Mouse (Mus musculus) hindbrain, postnatal 0 days (tissue): ENCODE results near the gene Ppp2r2c. TPM values are rescaled to one million over a fixed set of nuclear protein-coding genes. Genes with fewer than 3 reads are reported as not detected.

Experiments used
- ATAC-seq: fragments of 200-750 bp; cut with Nextera tagmentation; 2 replicates; pipeline ENCODE4 v1.8.0; 2017; ENCODE audit warnings: mild to moderate bottlenecking, moderate TSS enrichment, moderate library complexity
- DNase-seq: peaks from one replicate; pipeline ENCODE4 v3.0.0-alpha.2; 2015; ENCODE audit warnings: low spot score
- H3K27ac ChIP-seq: fragments of 300-500 bp; sonication (generic); 2 replicates; pipeline ENCODE4 v1.5.1; 2014; ENCODE audit warnings: mild to moderate bottlenecking
- H3K27me3 ChIP-seq: fragments of 300-500 bp; sonication (generic); 2 replicates; pipeline ENCODE4 v1.6.1; 2014; ENCODE audit warnings: low read length, mixed read lengths; ENCODE audit not compliant: insufficient read depth
- H3K36me3 ChIP-seq: fragments of 300-500 bp; sonication (generic); 2 replicates; pipeline ENCODE4 v1.6.1; 2014; ENCODE audit warnings: low read length, mixed read lengths; ENCODE audit not compliant: insufficient read depth
- H3K4me1 ChIP-seq: fragments of 300-500 bp; sonication (generic); 2 replicates; pipeline ENCODE4 v1.6.1; 2014; ENCODE audit warnings: antibody characterized with exemption, low read length, mixed read lengths; ENCODE audit not compliant: insufficient read depth
- H3K4me2 ChIP-seq: fragments of 300-500 bp; sonication (generic); 2 replicates; pipeline ENCODE4 v1.6.1; 2014; ENCODE audit warnings: low read depth, mild to moderate bottlenecking, low read length, moderate library complexity, mixed read lengths
- H3K4me3 ChIP-seq: fragments of 300-500 bp; sonication (generic); 2 replicates; pipeline ENCODE4 v1.5.1; 2014; ENCODE audit warnings: low read length
- H3K9ac ChIP-seq: fragments of 300-500 bp; sonication (generic); replicated peaks from 2 replicates; pipeline ENCODE4 v1.6.1; 2014; ENCODE audit warnings: mild to moderate bottlenecking, low read length, moderate library complexity, mixed read lengths
- H3K9me3 ChIP-seq: fragments of 300-500 bp; sonication (generic); 2 replicates; pipeline ENCODE4 v1.6.1; 2016; ENCODE audit warnings: low read length, mixed read lengths
- CTCF ChIP-seq: IDR thresholded peaks from 2 replicates; pipeline ENCODE4 v1.5.1; 2016; ENCODE audit warnings: antibody characterized with exemption, control low read depth, low read depth
- WGBS: fragments of 180-500 bp; shearing (Covaris S2); extraction: QIAGEN DNeasy Blood & Tissue Kit; methylation state at CpG from one replicate; pipeline ENCODE4 v1.1.7; 2014; 5-methylcytosine and 5-hydroxymethylcytosine counted together
- polyA plus RNA-seq: library from polyadenylated mRNA; unstranded; fragments of >200 nt; fragmentation: Nextera tagmentation; extraction: Ambion mirVana; gene quantifications from 2 replicates; pipeline ENCODE4 v1.2.1, GENCODE M21; 2015
- total RNA-seq: library from RNA; depleted of rRNA; stranded (reverse); fragments of >200 nt; gene quantifications from 2 replicates; pipeline ENCODE4 v1.2.3, GENCODE M21; 2014

Gene Ppp2r2c
- total and polyA plus RNA-seq, 2 experiments from 2014 or later = 103 to 263 TPM

GRCm38 (mm10) chr5:36958837-36959236 lies 90.5 kb downstream of the Ppp2r2c start:
- Histone ChIP-seq H3K27ac (no peak overlapping the region), H3K4me1 (no peaks in the 10 kb centered on the region; the same call in 1 of the 2 replicates), H3K4me3 (no peak overlapping the region), H3K9ac (no peak overlapping the region), H3K4me2 (no peak overlapping the region), H3K27me3 (no peaks in the 10 kb centered on the region), H3K36me3 (0 out of 2 replicates have a peak, but pooled peaks cover 4% of the 10 kb centered on the region), H3K9me3 (no peaks in the 10 kb centered on the region)
- ATAC-seq (peak; percentile 77), DNase-seq (peak; percentile 86)
- 29% methylated on average over 5 of the region's 5 CpGs for WGBS
- peak; percentile 92 for TF ChIP-seq CTCF

GRCm38 (mm10) chr5:36960501-36960900 lies 92.2 kb downstream of the Ppp2r2c start:
- DNase-seq (peak; percentile 72), ATAC-seq (peak; percentile 32; the same call in 1 of the 2 replicates)
- no peaks in the 10 kb centered on the region for H3K27me3 ChIP-seq
- WGBS = 10% methylated on average over 5 of the region's 5 CpGs
- H3K4me1 ChIP-seq = no peaks in the 10 kb centered on the region; the same call in 1 of the 2 replicates
- no peak for TF ChIP-seq CTCF
- H3K4me2 ChIP-seq = no peak overlapping the region
- H3K4me3 ChIP-seq = no peak overlapping the region
- H3K9ac ChIP-seq = no peak overlapping the region
- 0 out of 2 replicates have a peak, but pooled peaks cover 4% of the 10 kb centered on the region for H3K36me3 ChIP-seq
- H3K9me3 ChIP-seq = no peaks in the 10 kb centered on the region
- peak overlapping the region; percentile 37; the same call in 1 of the 2 replicates for H3K27ac ChIP-seq

- 82% methylated on average over 8 of the region's 8 CpGs for WGBS
- H3K27ac ChIP-seq = no peak overlapping the region
- no peak for TF ChIP-seq CTCF
- no peaks in the 10 kb centered on the region for H3K9me3 ChIP-seq
- H3K4me1 ChIP-seq = no peaks in the 10 kb centered on the region
- H3K36me3 ChIP-seq = peaks cover 9% of the 10 kb centered on the region
- DNase-seq = no peak
- no peak overlapping the region for H3K4me3 ChIP-seq
- no peak overlapping the region for H3K9ac ChIP-seq
- H3K27me3 ChIP-seq = no peaks in the 10 kb centered on the region
- no peak overlapping the region for H3K4me2 ChIP-seq
- ATAC-seq = no peak
Measured at GRCm38 (mm10) chr5:36971587-36971986, 103.3 kb downstream of the Ppp2r2c start.

DNA sequence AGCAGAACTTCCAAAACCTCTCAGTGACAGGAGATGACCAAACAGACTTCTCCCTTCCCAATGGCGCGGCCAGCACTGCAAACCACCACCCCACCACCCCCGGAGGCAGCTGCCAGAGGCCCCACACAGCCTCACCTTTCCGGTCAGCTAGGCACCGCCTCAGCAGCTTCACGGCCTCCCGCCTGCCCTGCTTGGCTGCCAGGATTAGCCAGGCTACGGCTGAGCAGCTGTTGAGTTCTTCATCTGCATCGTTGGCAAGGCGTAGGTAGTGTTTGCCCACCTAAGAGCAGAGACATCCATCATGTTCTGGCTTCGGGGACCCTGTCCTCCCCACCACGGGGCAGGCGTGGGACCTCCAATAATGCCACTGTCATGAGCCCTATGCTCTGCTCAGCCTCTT lies 107.0 kb downstream of the Ppp2r2c start:
- ATAC-seq (no peak), DNase-seq (no peak)
- H3K9ac ChIP-seq = no peak overlapping the region
- H3K4me3 ChIP-seq = no peak overlapping the region
- 0 out of 2 replicates have a peak, but pooled peaks cover 3% of the 10 kb centered on the region for H3K36me3 ChIP-seq
- H3K27ac ChIP-seq = no peak overlapping the region
- no peaks in the 10 kb centered on the region for H3K27me3 ChIP-seq
- TF ChIP-seq CTCF = no peak
- H3K4me1 ChIP-seq = no peaks in the 10 kb centered on the region
- 78% methylated on average over 13 of the region's 13 CpGs for WGBS
- H3K9me3 ChIP-seq = no peaks in the 10 kb centered on the region
- H3K4me2 ChIP-seq = no peak overlapping the region

DNA sequence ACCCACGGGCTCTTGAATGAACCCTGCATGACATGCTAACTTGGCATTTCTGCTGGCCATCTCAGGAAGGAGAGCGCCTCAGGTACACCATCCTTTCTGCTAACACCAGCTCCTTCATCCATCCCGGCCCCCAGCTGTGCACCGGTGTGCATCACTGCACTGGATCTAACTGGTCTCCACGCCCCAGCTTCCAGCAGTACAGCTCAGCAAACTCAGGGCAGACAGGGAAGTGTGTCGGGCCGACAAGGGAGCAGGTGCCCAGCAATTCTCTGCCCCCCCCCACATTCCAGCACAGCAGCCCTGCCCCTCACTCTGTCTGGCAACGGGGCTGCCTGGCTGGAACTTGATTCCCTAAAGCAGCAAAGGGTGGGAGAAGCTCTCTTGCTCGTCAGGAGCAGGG lies 109.5 kb downstream of the Ppp2r2c start:
- Histone ChIP-seq H3K4me2 (no peak overlapping the region), H3K9ac (no peak overlapping the region), H3K36me3 (no peaks in the 10 kb centered on the region), H3K27me3 (no peaks in the 10 kb centered on the region), H3K4me1 (no peaks in the 10 kb centered on the region), H3K4me3 (no peak overlapping the region), H3K27ac (no peak overlapping the region), H3K9me3 (no peaks in the 10 kb centered on the region)
- DNase-seq (no peak), ATAC-seq (no peak)
- WGBS = 60% methylated on average over 9 of the region's 9 CpGs
- no peak for TF ChIP-seq CTCF

DNA sequence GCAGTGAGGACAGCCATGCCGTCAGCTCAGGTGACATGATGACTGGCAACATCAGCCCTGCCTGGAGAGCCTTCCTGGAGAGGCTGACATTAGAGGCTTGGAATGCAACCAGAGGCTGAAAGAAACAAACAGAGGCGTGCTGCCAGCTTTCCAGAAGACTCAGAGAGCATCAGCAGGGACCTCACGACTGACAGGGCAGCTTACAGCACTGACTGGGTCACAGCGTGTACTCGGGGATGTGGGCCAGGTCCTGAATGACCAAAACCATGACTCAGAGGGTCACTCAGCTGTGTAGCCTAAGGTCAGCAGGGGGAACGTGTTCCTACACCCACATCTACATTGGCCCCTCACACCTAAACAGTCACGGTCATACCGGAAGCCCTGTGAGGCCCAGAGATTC lies 110.7 kb downstream of the Ppp2r2c start:
- no peaks in the 10 kb centered on the region for H3K36me3 ChIP-seq
- no peaks in the 10 kb centered on the region for H3K4me1 ChIP-seq
- no peak overlapping the region for H3K27ac ChIP-seq
- H3K9ac ChIP-seq = no peak overlapping the region
- no peak overlapping the region for H3K4me3 ChIP-seq
- TF ChIP-seq CTCF = no peak
- ATAC-seq (no peak), DNase-seq (no peak)
- H3K4me2 ChIP-seq = no peak overlapping the region
- no peaks in the 10 kb centered on the region for H3K27me3 ChIP-seq
- WGBS = 70% methylated on average over 8 of the region's 8 CpGs
- H3K9me3 ChIP-seq = no peaks in the 10 kb centered on the region

DNA sequence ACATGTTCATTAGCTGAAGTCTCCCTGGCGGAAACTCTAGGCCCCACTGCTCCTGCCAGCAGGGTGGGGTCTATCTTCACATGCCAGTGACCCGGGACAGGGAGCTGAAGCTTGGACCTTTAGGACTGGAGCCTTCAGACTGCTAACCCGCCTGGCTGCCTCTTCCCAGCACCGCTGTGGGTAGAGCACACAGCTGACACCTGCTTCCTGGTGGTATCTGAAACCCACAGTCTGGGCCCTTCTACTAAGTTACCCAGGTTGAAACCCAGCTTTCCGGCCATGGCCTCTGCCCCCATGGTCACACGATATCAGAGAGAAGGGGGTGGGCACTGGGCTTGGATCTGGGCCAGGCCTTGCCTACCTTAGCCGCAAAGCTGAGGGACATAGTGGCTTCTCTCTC lies 111.3 kb downstream of the Ppp2r2c start:
- TF ChIP-seq CTCF = no peak
- Histone ChIP-seq H3K27ac (no peak overlapping the region), H3K4me1 (no peaks in the 10 kb centered on the region), H3K9ac (no peak overlapping the region), H3K4me3 (no peak overlapping the region), H3K4me2 (no peak overlapping the region), H3K36me3 (no peaks in the 10 kb centered on the region), H3K9me3 (no peaks in the 10 kb centered on the region), H3K27me3 (no peaks in the 10 kb centered on the region)
- ATAC-seq (no peak), DNase-seq (no peak)
- WGBS = 79% methylated on average over 7 of the region's 7 CpGs
